Mouse (Mus musculus) heart, postnatal 0 days (tissue): ENCODE measurements around the gene Tnc. TPM values are rescaled to one million over a fixed set of nuclear protein-coding genes. Genes with fewer than 3 reads are reported as not detected.

Source experiments
- ATAC-seq: fragments of 200-750 bp; cut with Nextera tagmentation; 2 replicates; pipeline ENCODE4 v1.8.0; 2017; ENCODE audit warnings: low read depth, moderate number of reproducible peaks, moderate library complexity; ENCODE audit not compliant: insufficient read depth
- DNase-seq: peaks from one replicate; pipeline ENCODE4 v3.0.0-alpha.2; 2016; ENCODE audit warnings: low spot score
- H3K27ac ChIP-seq: fragments of 300-500 bp; sonication (generic); 2 replicates; pipeline ENCODE4 v1.5.1; 2014; ENCODE audit warnings: low read depth, mild to moderate bottlenecking
- H3K27me3 ChIP-seq: fragments of 300-500 bp; sonication (generic); 2 replicates; pipeline ENCODE4 v1.6.1; 2014; ENCODE audit warnings: low read length, mixed read lengths; ENCODE audit not compliant: control insufficient read depth, insufficient read depth
- H3K36me3 ChIP-seq: fragments of 300-500 bp; sonication (generic); replicated peaks from 2 replicates; pipeline ENCODE4 v1.6.1; 2014; ENCODE audit warnings: low read length, mixed read lengths; ENCODE audit not compliant: control insufficient read depth, insufficient read depth
- H3K4me1 ChIP-seq: fragments of 300-500 bp; sonication (generic); 2 replicates; pipeline ENCODE4 v1.6.1; 2014; ENCODE audit warnings: antibody characterized with exemption; ENCODE audit not compliant: control insufficient read depth, insufficient read depth
- H3K4me2 ChIP-seq: fragments of 300-500 bp; sonication (generic); 2 replicates; pipeline ENCODE4 v1.6.1; 2014; ENCODE audit warnings: low read depth, mild to moderate bottlenecking, low read length, moderate library complexity
- H3K4me3 ChIP-seq: fragments of 300-500 bp; sonication (generic); 2 replicates; pipeline ENCODE4 v1.5.1; 2014; ENCODE audit warnings: low read depth, low read length
- H3K9ac ChIP-seq: fragments of 300-500 bp; sonication (generic); replicated peaks from 2 replicates; pipeline ENCODE4 v1.6.1; 2014; ENCODE audit warnings: low read depth, low read length, mixed read lengths
- H3K9me3 ChIP-seq: fragments of 300-500 bp; sonication (generic); replicated peaks from 2 replicates; pipeline ENCODE4 v1.6.1; 2016; ENCODE audit warnings: low read length; ENCODE audit not compliant: control insufficient read depth
- CTCF ChIP-seq: IDR thresholded peaks from 2 replicates; pipeline ENCODE4 v1.5.1; 2016; ENCODE audit warnings: antibody characterized with exemption, control low read depth, low read depth
- EP300 ChIP-seq: IDR thresholded peaks from 2 replicates; pipeline ENCODE4 v1.6.1; 2016; ENCODE audit warnings: antibody characterized with exemption, low read depth
- WGBS: fragments of 180-500 bp; shearing (Covaris S2); extraction: QIAGEN DNeasy Blood & Tissue Kit; methylation state at CpG from one replicate; pipeline ENCODE4 v1.1.7; 2014; 5-methylcytosine and 5-hydroxymethylcytosine counted together
- polyA plus RNA-seq: library from polyadenylated mRNA; unstranded; fragments of >200 nt; fragmentation: Nextera tagmentation; extraction: Ambion mirVana; gene quantifications from 2 replicates; pipeline ENCODE4 v1.2.1, GENCODE M21; 2015
- total RNA-seq: library from RNA; depleted of rRNA; stranded (reverse); fragments of >200 nt; gene quantifications from 2 replicates; pipeline ENCODE4 v1.2.3, GENCODE M21; 2014; ENCODE audit warnings: low replicate concordance; rRNA removed

The Tnc gene
- total and polyA plus RNA-seq, 2 experiments from 2014 or later: 4.6 to 39.1 TPM

DNA sequence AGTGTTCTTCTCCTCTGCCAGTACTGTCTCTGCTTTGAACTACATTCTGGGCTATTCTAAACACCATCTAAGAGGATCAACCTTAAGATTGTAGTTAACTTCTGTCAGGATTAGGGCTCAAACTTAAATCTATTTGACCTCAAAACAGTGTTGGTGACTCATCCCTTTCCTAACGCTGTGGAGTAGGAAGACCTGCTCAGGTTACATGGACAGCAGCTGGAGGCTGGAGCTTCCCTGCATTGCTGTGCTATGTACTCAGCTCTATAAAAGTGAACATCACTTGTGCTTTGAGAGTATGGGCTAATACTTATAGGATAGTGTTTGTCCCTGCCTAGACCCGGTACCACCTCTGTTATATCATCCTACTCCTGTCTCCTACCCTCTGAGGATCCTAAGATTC is 117.3 kb downstream of the Tnc start:
- DNase-seq (no peak), ATAC-seq (no peak)
- WGBS: 48% methylated on average over 2 of the region's 2 CpGs
- Histone ChIP-seq H3K9ac (no peak overlapping the region), H3K4me2 (no peak overlapping the region), H3K27me3 (no peaks in the 10 kb centered on the region), H3K27ac (no peak overlapping the region), H3K36me3 (no peaks in the 10 kb centered on the region), H3K9me3 (no peaks in the 10 kb centered on the region), H3K4me3 (no peak overlapping the region), H3K4me1 (no peaks in the 10 kb centered on the region)
- TF ChIP-seq EP300: no peak
- no peak for TF ChIP-seq CTCF

DNA sequence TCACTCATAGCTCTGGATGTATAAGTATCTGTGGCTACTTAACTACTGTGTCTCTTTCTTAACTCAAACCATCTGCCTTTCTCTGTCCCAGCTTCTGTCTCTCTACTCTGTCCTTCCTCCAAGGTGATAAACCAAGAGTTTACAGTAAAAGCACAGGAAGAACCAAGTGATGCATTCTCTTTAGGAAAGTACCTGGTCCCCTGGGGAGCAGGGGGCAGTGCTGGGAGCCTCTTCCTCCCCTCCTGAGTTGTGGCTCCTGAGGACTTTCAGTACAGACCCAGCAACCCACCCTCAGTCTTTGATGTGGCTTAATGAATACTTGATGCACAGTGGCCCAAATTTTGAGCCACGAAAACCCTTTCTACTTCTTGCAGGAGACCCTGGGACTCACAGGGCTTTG is 118.6 kb downstream of the Tnc start:
- ATAC-seq (no peak), DNase-seq (no peak)
- H3K9ac ChIP-seq: no peak overlapping the region
- H3K27me3 ChIP-seq: no peaks in the 10 kb centered on the region
- H3K4me1 ChIP-seq: no peaks in the 10 kb centered on the region
- H3K9me3 ChIP-seq: no peaks in the 10 kb centered on the region
- 67% methylated on average over 1 of the region's 1 CpGs for WGBS
- no peaks in the 10 kb centered on the region for H3K36me3 ChIP-seq
- no peak overlapping the region for H3K27ac ChIP-seq
- TF ChIP-seq EP300: no peak
- TF ChIP-seq CTCF: no peak
- H3K4me3 ChIP-seq: no peak overlapping the region
- no peak overlapping the region for H3K4me2 ChIP-seq

GRCm38 (mm10) chr4:63917181-63917580 is 129.6 kb downstream of the Tnc start:
- H3K4me3 ChIP-seq: no peak overlapping the region
- WGBS: 54% methylated on average over 5 of the region's 5 CpGs
- ATAC-seq (no peak), DNase-seq (no peak)
- no peaks in the 10 kb centered on the region for H3K36me3 ChIP-seq
- H3K4me1 ChIP-seq: peaks cover 7% of the 10 kb centered on the region; the same call in 1 of the 2 replicates
- H3K27ac ChIP-seq: no peak overlapping the region
- no peaks in the 10 kb centered on the region for H3K27me3 ChIP-seq
- no peak overlapping the region for H3K9ac ChIP-seq
- no peak for TF ChIP-seq CTCF
- TF ChIP-seq EP300: no peak
- H3K9me3 ChIP-seq: no peaks in the 10 kb centered on the region
- H3K4me2 ChIP-seq: no peak overlapping the region

GRCm38 (mm10) chr4:63916753-63917152 is 130.1 kb downstream of the Tnc start:
- ATAC-seq (no peak), DNase-seq (no peak)
- TF ChIP-seq CTCF: no peak
- no peak for TF ChIP-seq EP300
- H3K36me3 ChIP-seq: no peaks in the 10 kb centered on the region
- H3K9ac ChIP-seq: no peak overlapping the region
- H3K4me1 ChIP-seq: peaks cover 7% of the 10 kb centered on the region; the same call in 1 of the 2 replicates
- H3K27ac ChIP-seq: no peak overlapping the region
- H3K4me2 ChIP-seq: no peak overlapping the region
- H3K4me3 ChIP-seq: no peak overlapping the region
- H3K9me3 ChIP-seq: no peaks in the 10 kb centered on the region
- WGBS: 41% methylated on average over 8 of the region's 8 CpGs
- H3K27me3 ChIP-seq: no peaks in the 10 kb centered on the region

- ATAC-seq: no peak
- no peaks in the 10 kb centered on the region for H3K9me3 ChIP-seq
- H3K36me3 ChIP-seq: no peaks in the 10 kb centered on the region
- DNase-seq: no peak
- no peak overlapping the region for H3K27ac ChIP-seq
- TF ChIP-seq EP300 (no peak), CTCF (no peak)
- no peak overlapping the region for H3K4me3 ChIP-seq
- H3K4me1 ChIP-seq: peaks cover 7% of the 10 kb centered on the region; the same call in 1 of the 2 replicates
- WGBS: 51% methylated on average over 3 of the region's 3 CpGs
- H3K9ac ChIP-seq: no peak overlapping the region
- H3K27me3 ChIP-seq: no peaks in the 10 kb centered on the region
- H3K4me2 ChIP-seq: no peak overlapping the region
Measured at GRCm38 (mm10) chr4:63916288-63916687, 130.5 kb downstream of the Tnc start.

Other genes starting within 250 kb of the Tnc start
- not detected in 2 replicates for gene Tnfsf8, start 185.7 kb downstream of the Tnc start, total RNA-seq
- gene Tnfsf8, start 185.7 kb downstream of the Tnc start, polyA plus RNA-seq: not detected in 2 replicates